Mouse (Mus musculus): ENCODE results near the gene Ralgapa1.

DNA sequence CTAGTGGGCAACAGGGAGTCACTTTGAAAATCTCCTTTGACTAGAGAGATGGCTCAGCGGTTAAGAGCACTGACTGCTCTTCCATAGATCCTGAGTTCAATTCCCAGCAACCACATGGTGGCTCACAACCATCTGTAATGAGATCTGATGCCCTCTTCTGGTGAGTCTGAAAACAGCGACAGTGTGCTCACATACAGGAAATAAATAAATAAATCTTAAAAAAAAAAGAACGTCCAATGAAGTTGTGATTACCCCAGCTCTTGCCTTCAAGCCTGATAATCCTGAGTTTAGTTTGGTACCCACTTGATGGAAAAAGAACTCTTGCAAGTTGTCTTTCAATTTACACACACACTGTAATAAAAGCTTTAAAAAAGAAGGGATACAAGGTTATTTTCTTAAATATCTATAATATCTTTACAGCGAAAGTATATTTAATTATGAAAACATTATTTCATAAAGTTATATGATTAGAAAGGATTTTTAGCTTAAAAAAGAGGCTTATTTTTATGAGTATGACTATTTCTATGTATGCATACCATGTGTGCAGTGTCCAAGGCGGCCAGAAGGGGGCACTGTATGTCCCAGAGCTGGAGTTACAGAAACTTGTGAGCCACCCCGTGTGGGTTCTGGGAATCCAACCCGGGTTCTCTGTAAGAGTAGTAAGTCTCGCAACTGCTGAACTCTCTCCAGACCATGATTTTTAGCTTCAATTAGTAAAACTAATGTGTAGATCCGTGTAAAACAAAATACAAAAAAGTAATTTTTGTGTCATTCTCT is 256.6 kb downstream of the Ralgapa1 start:
- TF ChIP-seq GATA1 (IDR thresholded peaks at IDR 0.05; ENCODE audit: borderline replicate concordance, low read length) (no peak), FLI1 (IDR thresholded peaks at IDR 0.05; ENCODE audit: low read length) (no peak)

Data from megakaryocyte, embryonic 14.5 days (primary cell).